Mouse (Mus musculus): ENCODE measurements around the gene Sort1. TPM values are rescaled to one million over a fixed set of nuclear protein-coding genes. Genes with fewer than 3 reads are reported as not detected.

Gene Sort1
- polyA plus RNA-seq, 1 experiment: 94.4 TPM

- no peak for DNase-seq
- Histone ChIP-seq H3K4me1 (ENCODE audit: control insufficient read depth, insufficient read depth, low read length) (no peaks in the 10 kb centered on the region), H3K27me3 (ENCODE audit: control insufficient read depth, insufficient read depth, low read length) (no peaks in the 10 kb centered on the region), H3K4me3 (replicated peaks; ENCODE audit: insufficient read depth, low read depth, low read length) (no peak overlapping the region), H3K27ac (ENCODE audit: insufficient read depth, low read length) (no peak overlapping the region)
- no peak for TF ChIP-seq POLR2A (IDR thresholded peaks at IDR 0.05; ENCODE audit: borderline replicate concordance, insufficient read depth, low read length)
- TF ChIP-seq CTCF (IDR thresholded peaks at IDR 0.05; ENCODE audit: borderline replicate concordance, insufficient read depth, low read depth, low read length): no peak
- WGBS: 57% methylated on average over 15 of the region's 15 CpGs
Observed at GRCm38 (mm10) chr3:108392793-108393192, 108.9 kb downstream of the Sort1 start.

- Histone ChIP-seq H3K4me1 (ENCODE audit: control insufficient read depth, insufficient read depth, low read length) (peaks cover 15% of the 10 kb centered on the region), H3K27ac (ENCODE audit: insufficient read depth, low read length) (no peak overlapping the region), H3K4me3 (replicated peaks; ENCODE audit: insufficient read depth, low read depth, low read length) (no peak overlapping the region), H3K27me3 (ENCODE audit: control insufficient read depth, insufficient read depth, low read length) (no peaks in the 10 kb centered on the region)
- 49% methylated on average over 9 of the region's 9 CpGs for WGBS
- DNase-seq: no peak
- TF ChIP-seq POLR2A (IDR thresholded peaks at IDR 0.05; ENCODE audit: borderline replicate concordance, insufficient read depth, low read length): no peak
- no peak for TF ChIP-seq CTCF (IDR thresholded peaks at IDR 0.05; ENCODE audit: borderline replicate concordance, insufficient read depth, low read depth, low read length)
Observed at GRCm38 (mm10) chr3:108398281-108398680, 114.4 kb downstream of the Sort1 start.

- H3K4me3 ChIP-seq (replicated peaks; ENCODE audit: insufficient read depth, low read depth, low read length): no peak overlapping the region
- TF ChIP-seq CTCF (IDR thresholded peaks at IDR 0.05; ENCODE audit: borderline replicate concordance, insufficient read depth, low read depth, low read length): no peak
- no peak for TF ChIP-seq POLR2A (IDR thresholded peaks at IDR 0.05; ENCODE audit: borderline replicate concordance, insufficient read depth, low read length)
- H3K27ac ChIP-seq (ENCODE audit: insufficient read depth, low read length): no peak overlapping the region
- H3K4me1 ChIP-seq (ENCODE audit: control insufficient read depth, insufficient read depth, low read length): peaks cover 19% of the 10 kb centered on the region
- peak in 1 of 2 experiments; percentile 25 for DNase-seq
- H3K27me3 ChIP-seq (ENCODE audit: control insufficient read depth, insufficient read depth, low read length): no peaks in the 10 kb centered on the region
- WGBS: 78% methylated on average over 5 of the region's 5 CpGs
Observed at GRCm38 (mm10) chr3:108400442-108400841, 116.6 kb downstream of the Sort1 start.

- Histone ChIP-seq H3K4me3 (replicated peaks; ENCODE audit: insufficient read depth, low read depth, low read length) (no peak overlapping the region), H3K27ac (ENCODE audit: insufficient read depth, low read length) (peak overlapping the region; percentile 3; the same call in 1 of the 2 replicates), H3K27me3 (ENCODE audit: control insufficient read depth, insufficient read depth, low read length) (no peaks in the 10 kb centered on the region), H3K4me1 (ENCODE audit: control insufficient read depth, insufficient read depth, low read length) (peaks cover 32% of the 10 kb centered on the region)
- peak; percentile 93 to 95 for DNase-seq
- peak; percentile 90 for TF ChIP-seq CTCF (IDR thresholded peaks at IDR 0.05; ENCODE audit: borderline replicate concordance, insufficient read depth, low read depth, low read length)
- no peak for TF ChIP-seq POLR2A (IDR thresholded peaks at IDR 0.05; ENCODE audit: borderline replicate concordance, insufficient read depth, low read length)
- whole genome bisulfite sequencing: 12% methylated on average over 22 of the region's 22 CpGs
Observed at GRCm38 (mm10) chr3:108401692-108402527, 118.0 kb downstream of the Sort1 start.

GRCm38 (mm10) chr3:108402528-108402920, 118.6 kb downstream of the Sort1 start:
- no peaks in the 10 kb centered on the region for H3K27me3 ChIP-seq (ENCODE audit: control insufficient read depth, insufficient read depth, low read length)
- no peak overlapping the region for H3K27ac ChIP-seq (ENCODE audit: insufficient read depth, low read length)
- 51% methylated on average over 15 of the region's 15 CpGs for WGBS

GRCm38 (mm10) chr3:108405536-108406305, 121.8 kb downstream of the Sort1 start:
- 13% methylated on average over 14 of the region's 14 CpGs for WGBS
- no peak for DNase-seq
- Histone ChIP-seq H3K4me1 (ENCODE audit: control insufficient read depth, insufficient read depth, low read length) (peaks cover 60% of the 10 kb centered on the region), H3K27me3 (ENCODE audit: control insufficient read depth, insufficient read depth, low read length) (no peaks in the 10 kb centered on the region), H3K27ac (ENCODE audit: insufficient read depth, low read length) (0 out of 2 replicates have a peak overlapping the region, but pooled peaks have one; percentile 4), H3K4me3 (replicated peaks; ENCODE audit: insufficient read depth, low read depth, low read length) (no peak overlapping the region)
- TF ChIP-seq CTCF (IDR thresholded peaks at IDR 0.05; ENCODE audit: borderline replicate concordance, insufficient read depth, low read depth, low read length): no peak
- no peak for TF ChIP-seq POLR2A (IDR thresholded peaks at IDR 0.05; ENCODE audit: borderline replicate concordance, insufficient read depth, low read length)

More at GRCm38 (mm10) chr3:108402528-108402920, 118.6 kb downstream of the Sort1 start:
- TF ChIP-seq CTCF (IDR thresholded peaks at IDR 0.05; ENCODE audit: borderline replicate concordance, insufficient read depth, low read depth, low read length) (no peak), POLR2A (IDR thresholded peaks at IDR 0.05; ENCODE audit: borderline replicate concordance, insufficient read depth, low read length) (no peak)
- Histone ChIP-seq H3K4me3 (replicated peaks; ENCODE audit: insufficient read depth, low read depth, low read length) (no peak overlapping the region), H3K4me1 (ENCODE audit: control insufficient read depth, insufficient read depth, low read length) (peaks cover 36% of the 10 kb centered on the region)
- DNase-seq: no peak

- Histone ChIP-seq H3K27me3 (ENCODE audit: control insufficient read depth, insufficient read depth, low read length) (no peaks in the 10 kb centered on the region), H3K4me1 (ENCODE audit: control insufficient read depth, insufficient read depth, low read length) (peaks cover 61% of the 10 kb centered on the region), H3K4me3 (replicated peaks; ENCODE audit: insufficient read depth, low read depth, low read length) (no peak overlapping the region), H3K27ac (ENCODE audit: insufficient read depth, low read length) (no peak overlapping the region)
- TF ChIP-seq POLR2A (IDR thresholded peaks at IDR 0.05; ENCODE audit: borderline replicate concordance, insufficient read depth, low read length): no peak
- WGBS: 46% methylated on average over 24 of the region's 24 CpGs
- no peak for DNase-seq
Observed at GRCm38 (mm10) chr3:108406306-108406885, 122.5 kb downstream of the Sort1 start.

Measured in cerebellum, adult 2 months (tissue).